Mouse (Mus musculus) frontal cortex, adult (tissue): ENCODE results near the gene Gramd1a.

Experiments
- ATAC-seq: cut with Nextera tagmentation; 2 replicates; pipeline ENCODE4 v1.9.2; 2017; ENCODE audit warnings: mild to moderate bottlenecking, moderate library complexity, mixed read lengths; ENCODE audit not compliant: low TSS enrichment

Gene Gramd1a

DNA sequence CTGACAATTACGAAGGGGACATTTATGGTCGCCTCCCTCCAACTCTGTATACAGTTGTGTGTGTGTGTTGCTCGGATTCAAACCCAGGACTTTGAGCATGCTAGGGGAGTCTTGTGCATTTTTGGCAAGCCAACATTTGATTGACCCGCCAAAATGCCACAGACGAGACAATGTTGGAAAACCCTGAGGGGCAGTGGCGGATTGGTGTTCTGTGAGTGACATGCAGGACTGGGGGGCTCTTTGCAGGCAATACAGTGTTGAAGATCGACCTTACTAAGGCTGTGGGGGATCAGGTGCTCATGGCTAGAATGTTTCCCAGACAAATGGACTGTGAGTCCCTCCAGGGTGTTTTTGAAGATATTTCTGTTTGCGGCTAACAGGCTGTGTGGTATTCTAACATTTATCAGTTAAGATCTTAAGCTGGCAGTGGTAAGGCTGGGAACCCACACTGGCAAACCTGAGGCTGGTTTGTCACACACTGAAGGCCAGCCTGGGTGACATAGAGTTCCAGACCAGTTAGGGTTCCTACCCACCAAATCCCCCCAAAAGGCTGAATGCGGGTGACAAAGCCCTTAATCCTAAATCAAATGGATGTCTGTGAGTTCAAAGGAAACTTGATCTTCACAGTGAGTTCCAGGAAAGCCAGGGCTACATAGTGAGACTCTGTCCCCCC, 58.7 kb downstream of the Gramd1a start:
- no peak for ATAC-seq

DNA sequence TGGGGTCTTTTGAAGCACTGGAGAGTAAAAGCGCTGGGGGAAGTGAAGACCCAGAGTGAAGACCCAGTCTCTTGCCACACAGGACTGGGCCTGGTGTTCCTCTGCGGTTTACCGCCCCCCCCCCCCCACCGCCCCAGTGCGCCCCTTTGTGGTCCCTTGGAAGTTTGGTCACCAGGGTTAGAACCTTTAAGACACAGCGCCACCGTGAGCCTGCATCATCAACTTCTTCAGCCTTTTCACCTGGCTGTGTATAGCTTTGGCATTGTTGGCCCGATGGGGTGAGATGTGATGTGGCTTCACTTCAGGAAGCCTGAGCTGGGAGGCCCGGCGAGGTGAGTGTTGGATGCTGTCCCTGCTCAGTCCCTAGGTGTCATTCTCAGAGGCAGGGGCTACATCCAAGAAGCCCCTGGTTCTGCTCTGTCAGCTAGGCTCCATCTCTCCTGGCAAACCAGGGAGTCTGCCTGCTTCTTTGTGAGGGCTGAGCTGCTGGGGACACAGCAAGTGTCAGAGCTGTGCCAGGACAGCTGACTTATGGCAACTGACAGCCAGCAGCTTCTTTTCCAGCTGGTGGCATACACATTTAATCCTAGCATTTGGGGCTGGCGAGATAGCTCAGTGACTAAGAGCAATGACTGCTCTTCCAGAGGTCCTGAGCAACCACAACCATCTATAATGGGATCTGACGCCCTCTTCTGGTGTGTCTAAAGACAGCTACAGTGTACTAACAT, 60.8 kb downstream of the Gramd1a start:
- no peak for ATAC-seq

DNA sequence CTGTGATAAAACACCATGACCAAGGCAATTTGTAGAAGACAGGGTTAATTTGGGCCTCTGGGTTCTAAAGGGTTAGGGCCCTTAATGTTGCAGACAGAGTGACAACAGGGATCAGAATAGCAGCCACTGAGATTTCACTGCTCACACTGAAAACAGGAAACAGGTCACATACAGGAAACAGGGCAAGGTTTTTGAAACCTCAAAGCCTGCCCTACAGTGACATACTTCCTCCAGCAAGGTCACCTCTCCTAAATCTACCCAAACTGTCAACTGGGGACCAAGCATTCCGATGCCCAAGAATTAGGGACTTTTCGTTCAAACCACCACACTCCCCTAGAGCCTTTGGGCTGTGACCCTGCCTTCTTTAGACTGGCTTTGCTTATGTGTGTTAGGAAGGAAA, 66.0 kb downstream of the Gramd1a start:
- ATAC-seq = no peak

GRCm38 (mm10) chr7:31088206-31088605, 67.5 kb downstream of the Gramd1a start:
- ATAC-seq = no peak

- ATAC-seq = no peak
Observed at GRCm38 (mm10) chr7:31087262-31087661, 68.4 kb downstream of the Gramd1a start.

GRCm38 (mm10) chr7:31086175-31086755, 69.4 kb downstream of the Gramd1a start:
- ATAC-seq = no peak

DNA sequence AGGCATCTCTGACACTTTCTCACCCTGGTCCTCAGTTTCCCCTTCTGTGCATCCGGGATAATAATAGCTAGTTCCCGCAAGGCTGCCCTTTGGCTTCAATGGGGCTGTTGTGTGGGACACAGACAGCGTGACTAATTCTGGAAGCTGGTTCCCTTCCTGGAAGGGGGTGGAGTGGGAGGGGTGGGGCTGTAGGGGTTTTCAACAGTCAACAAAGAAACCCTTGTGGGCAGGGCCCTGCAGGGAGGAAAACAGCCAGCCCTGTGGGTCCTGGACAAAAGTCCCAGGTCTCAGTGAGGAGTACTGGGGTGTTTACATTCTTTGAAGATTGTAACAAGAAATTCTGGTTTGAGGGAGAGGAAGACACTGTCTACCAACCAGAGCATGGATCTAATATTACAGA, 70.5 kb downstream of the Gramd1a start:
- ATAC-seq = peak; percentile 58

DNA sequence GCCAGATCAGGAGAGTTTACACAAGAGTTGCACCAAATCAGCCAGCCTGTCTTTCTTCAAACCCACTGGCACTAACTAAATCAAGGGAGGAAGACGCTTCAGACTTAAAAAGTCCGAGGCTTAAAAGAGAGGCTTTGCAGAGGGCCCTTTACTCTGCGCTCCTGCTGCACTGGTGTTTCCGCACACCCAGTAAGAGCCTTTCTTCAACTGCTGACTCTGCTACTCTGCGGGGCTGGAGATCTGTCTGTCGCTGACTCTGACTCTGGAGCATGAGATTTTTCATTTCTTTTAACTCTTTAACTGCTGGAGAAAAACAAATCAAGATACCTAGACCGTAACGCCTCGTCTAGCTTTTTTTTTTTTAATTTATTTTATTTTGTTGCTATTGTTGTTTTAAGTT, 71.6 kb downstream of the Gramd1a start:
- ATAC-seq = no peak

- peak; percentile 62 for ATAC-seq
Observed at GRCm38 (mm10) chr7:31082831-31083588, 72.7 kb downstream of the Gramd1a start.

- no peak for ATAC-seq
Observed at GRCm38 (mm10) chr7:31082106-31082505, 73.6 kb downstream of the Gramd1a start.

- no peak for ATAC-seq
Observed at GRCm38 (mm10) chr7:31081106-31081505, 74.6 kb downstream of the Gramd1a start.

DNA sequence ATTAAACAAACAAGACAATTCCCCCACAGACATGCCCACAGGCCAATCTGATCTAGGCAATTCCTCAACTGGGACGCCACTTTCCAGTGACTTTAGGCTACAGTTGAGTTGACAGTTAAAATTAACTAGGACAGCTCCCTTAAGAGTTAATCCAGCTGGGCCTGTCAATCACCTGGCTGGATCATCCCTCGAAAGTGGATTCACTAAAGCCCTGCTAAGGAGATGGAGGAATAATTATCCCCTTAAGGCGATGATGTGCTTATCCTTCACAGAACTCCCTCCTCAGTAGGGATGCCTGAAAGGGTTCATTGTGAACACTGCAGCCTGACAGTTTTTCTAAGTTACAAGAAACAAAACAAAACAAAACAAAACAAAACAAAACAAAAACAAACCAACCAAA, 75.1 kb downstream of the Gramd1a start:
- no peak for ATAC-seq
